Mouse (Mus musculus): ENCODE measurements at regions not wholly inside any gene's neighbourhood (a gene's known extent, or its start where the extent isn't known, plus 50 kb on each side); places are given as distances from the start of the nearest gene placed in this dataset.
A peak's percentile ranks its signal among the peaks of the same experiment; 100 is the strongest.

DNA sequence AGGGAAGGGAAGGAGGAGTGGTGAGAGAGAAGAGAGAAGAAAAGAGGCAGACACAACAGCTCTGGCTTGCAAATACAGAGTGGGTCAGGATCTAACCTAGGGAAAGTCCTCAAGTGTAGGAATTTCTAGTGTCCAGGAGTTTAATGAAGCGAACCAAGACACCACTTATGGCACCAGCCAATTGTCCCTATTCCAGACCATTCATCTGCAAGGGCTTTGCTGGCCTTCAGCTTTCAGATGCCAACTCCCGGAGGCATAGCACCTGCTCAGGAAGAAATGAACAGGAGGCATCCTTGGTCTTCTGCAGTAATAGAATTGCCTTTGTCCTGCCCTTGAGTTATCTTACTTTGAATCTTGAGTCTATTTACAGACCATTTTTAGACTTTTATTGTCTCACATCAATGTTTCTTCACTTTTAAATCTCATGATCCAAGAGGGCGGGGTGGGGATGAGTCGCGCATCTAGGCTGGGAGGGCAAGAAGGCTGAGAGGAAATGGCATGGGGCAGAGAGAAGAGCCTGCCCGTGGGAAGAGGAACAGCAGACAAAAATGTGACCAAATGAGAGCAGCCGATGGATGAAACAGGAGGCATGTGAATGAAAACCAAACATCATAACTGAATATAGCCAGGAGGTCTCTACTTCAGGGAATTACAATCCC lies 190.1 kb upstream of the Hmga2 start:
- no peak for DNase-seq (ENCODE audit: low spot score)

DNA sequence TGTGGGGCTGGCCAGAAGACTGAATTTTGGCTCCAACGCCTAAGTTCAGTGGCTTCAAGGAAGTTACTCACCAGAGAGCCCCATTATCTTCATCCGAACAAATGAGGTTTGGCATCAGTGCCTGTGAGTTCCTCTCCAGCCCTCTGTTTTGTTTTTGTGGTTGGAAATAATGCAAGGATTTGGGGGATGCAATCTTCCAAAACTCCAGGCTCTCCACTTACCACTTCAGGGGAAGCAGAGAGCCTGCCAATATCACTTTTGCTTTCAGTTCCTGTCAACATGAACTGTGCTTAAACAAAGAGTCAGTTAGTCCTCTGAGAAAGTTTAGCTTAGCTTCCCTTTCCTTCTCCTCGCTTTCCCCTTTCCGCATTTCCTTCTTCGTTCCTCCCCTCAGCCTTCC lies 189.4 kb upstream of the Hmga2 start:
- DNase-seq (ENCODE audit: low spot score) = no peak

DNA sequence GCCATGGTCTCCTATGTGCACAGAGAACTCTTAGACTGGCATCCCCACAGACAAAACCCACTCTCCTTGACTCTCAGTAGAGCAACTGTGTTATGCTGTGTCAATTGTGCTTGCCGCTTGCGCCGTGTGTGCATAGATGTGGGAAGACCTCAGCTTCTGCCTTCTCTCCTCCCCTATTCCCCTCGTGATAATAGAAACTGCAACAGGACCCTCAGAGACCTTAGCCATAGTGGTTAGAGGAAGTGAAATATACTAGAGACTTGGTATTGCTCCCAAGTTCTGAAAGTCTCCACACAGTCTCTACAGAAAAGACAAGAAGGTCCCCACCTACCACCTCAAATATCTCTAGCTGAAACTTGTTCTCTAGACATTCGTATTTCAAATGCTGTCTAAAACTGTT lies 188.2 kb upstream of the Hmga2 start:
- DNase-seq (ENCODE audit: low spot score) = no peak

DNA sequence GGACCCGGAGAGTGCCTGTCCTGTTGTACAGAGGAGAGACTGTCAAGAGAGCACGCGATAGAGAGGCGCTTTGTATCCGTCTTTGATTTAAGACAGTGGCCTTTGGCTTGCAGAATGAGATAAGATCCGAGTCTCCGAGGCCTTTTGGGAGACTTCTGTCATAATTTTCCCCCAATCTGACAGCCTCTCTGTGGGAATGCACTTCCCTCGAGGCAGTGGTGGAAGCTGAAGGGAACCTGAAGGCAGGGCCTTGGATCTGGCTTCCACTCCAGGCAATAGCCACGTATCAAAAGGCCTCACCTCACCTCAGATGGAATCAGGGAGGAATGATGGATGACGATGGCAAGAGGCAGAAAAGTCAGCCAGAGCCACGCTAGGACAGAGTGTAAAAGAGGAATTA lies 187.1 kb upstream of the Hmga2 start:
- no peak for DNase-seq (ENCODE audit: low spot score)

DNA sequence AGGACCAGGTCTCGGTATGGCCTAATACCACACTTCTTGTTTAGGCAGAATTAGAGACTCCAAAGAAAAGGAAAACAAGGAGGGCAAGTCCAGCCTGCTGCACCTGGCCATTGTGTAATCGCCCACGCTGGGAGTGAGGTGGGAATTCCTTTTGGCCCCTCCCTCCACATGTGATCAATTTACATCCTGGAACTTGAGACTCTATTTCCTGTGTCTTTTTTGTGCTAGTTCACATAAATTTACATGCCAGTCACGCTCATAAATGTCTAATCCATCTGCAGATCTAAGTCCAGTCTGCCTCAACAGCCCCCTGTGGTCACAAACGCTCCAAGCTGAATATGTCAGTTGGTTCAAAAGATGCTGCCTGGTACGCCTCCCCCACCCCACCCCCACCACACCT lies 184.2 kb upstream of the Hmga2 start:
- no peak for DNase-seq (ENCODE audit: low spot score)

DNA sequence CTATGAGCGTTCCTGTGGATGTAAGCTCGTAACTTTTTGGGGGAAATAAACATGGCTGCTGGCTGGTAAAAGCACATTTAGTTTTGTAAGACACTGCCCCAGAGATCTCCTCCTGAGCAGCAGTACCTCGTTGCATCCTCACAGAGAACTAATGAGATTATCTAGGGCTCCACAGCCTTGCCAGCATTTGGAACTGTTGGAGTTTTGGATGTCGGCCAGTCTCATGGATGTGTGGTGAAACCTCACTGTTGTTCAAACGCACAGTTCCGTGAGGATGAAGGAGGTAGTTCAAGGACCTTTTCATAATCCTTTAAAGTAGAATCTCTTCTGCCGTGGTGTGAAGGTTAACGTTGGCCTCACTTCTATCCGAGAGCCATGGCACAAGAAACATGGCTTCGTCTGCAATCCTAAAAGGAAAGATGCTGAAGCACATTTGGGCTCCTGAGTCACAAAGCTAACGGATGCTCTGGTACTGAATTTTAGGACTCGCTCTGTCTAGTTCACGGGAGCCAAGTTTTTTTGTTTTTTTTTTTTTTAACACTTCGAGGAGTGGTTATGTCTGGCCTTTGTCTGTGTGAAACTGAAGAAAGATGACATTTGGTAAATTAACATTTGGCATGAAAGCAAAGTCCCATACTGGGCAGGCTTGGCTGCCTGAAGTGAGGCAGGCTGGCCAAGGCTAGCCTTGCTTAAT lies 179.1 kb upstream of the Hmga2 start:
- no peak for DNase-seq (ENCODE audit: low spot score)

DNA sequence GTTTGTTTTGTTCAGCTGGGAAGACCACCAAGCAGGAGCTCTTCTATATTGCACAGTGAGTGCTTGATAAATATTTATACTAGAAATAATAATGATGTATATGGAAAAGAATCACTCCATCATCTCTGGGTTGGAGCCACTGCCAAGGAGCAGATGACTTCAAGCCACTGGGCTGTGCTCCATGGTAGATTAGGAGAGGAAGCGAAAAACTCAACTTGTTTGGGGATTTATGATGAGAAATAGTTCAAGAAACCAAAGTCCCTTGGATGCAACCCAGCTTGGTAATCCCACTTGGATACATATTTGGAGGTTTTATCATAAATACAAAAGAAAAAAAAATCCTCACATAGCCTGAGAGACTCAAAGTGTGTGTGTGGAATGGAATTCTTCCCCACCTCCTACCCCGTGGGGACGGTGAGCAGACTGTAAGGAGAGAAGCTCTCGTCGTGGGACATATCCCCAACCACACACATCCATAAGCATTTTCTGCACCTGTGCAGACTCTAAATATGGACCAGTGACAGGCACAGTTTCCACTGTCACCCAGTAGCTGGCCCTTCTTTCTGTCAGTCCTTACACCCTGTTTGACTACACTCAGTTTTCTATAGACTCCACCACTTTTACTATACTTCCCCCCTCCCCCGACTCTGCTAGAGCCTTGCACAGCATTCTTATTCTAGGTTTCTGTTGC lies 176.4 kb upstream of the Hmga2 start:
- DNase-seq (ENCODE audit: low spot score) = peak; percentile 7

DNA sequence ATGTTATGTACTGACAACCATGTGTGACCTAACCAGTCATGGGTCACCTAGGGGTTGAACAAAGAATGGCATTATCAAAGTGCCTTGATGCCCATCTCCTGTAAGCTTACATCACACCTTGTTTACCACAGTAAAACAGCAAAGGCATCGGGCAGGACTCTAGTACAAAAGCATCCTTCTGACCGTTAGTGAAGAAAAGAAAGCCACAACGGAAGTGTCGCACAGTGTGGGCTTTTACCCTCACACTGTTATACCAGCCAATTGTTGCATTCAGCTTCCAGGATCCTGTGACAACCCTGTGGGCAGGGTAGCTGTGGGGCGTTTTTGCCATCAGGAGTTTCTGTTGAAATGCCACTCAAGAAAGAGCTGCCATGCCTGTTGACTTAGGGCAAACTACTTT lies 175.6 kb upstream of the Hmga2 start:
- DNase-seq (ENCODE audit: low spot score) = no peak

DNA sequence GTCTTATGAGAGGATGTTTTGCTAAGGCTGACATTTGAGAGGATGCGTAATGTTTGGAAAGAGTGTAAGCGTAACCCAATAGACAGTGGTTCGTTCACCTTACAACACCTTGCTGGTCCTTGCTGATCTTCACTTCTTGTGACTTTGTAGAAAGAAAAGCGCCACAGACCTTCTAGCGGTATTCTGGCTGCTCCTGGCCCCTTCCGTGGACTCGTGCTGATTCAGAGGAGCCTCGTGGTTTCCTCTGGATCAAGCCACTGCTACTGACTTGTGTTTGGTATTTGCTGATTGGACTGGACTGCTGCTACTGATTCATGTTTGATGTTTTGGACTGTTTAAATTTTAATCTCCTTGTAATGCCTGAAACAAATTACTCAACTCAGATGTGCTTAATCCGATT lies 174.1 kb upstream of the Hmga2 start:
- no peak for DNase-seq (ENCODE audit: low spot score)

DNA sequence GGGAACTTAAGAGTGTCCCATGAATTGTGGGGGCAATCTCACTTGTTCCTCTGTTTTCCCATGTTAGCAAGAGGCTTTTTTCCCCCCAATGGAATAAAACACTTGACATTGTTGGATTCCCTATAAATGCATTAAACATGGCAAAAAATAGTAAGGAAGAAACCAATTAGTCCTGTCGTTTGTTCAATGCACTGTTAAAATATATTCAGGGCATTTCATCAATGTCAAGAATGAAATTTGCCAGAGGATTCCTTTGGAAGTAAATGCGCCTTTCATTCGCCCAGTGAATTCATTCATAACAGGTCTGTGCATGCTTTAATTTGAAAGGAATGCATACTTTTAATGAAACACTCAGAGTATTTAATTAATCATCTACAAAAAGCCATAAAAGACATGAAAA lies 172.5 kb upstream of the Hmga2 start:
- DNase-seq (ENCODE audit: low spot score) = no peak

DNA sequence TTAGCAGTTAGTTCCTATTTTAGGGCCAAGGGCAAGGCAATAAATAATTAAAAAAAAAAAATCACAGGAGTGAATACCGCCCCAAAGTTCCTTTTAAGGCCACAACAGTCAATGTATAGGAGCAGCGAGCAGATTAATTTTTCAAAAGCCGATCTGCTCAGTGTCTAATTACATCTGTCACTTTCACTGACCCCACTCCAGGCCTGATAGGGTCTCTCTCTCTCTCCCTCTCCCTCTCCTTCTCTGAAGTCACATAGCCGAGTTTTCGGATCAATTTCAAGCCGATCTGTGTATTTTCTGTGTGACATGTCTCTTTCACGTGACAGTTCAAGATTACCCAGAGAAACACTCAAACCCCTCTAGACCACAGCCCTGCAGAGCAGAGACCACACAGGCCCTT lies 171.8 kb upstream of the Hmga2 start:
- no peak for DNase-seq (ENCODE audit: low spot score)

DNA sequence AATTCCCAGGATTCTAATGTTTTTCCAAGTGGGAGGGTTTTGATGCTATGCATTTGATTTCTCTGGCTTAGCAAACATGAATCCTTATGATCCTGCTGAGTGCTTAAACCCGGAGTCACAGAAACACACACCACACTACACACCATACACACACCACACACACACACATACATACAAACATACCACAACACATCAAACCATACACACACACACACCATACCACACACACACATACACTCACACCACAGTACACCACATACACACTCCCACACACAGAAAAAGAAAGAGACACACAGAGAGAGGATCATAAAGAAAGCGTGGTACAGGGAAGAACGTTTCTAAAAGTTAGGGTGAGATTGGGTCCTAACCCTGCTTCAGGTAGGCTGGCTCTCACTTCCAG lies 171.1 kb upstream of the Hmga2 start:
- DNase-seq (ENCODE audit: low spot score) = no peak

DNA sequence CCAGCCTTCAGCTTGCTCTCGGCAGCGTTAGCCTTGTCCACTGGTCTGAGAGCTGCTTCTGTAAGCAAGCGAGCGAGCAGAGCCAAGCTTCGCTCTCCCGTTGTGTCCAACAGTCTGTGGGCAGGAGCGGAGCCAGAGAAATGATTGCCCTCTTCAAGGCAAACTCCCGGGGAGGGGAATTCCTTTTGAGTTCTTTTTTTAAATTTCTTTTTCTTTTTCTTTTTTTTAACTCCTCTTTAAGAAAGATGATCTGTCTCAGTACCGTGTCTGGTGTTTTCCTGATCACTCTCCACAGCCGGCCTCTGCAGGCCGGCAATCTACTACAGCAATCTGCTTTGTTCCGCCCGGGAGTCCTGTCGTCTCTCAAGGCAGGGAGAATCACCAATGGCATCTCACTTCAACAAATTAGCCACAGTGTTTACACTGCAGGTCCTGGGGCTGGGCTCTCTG lies 170.6 kb upstream of the Hmga2 start:
- peak; percentile 23 for DNase-seq (ENCODE audit: low spot score)

DNA sequence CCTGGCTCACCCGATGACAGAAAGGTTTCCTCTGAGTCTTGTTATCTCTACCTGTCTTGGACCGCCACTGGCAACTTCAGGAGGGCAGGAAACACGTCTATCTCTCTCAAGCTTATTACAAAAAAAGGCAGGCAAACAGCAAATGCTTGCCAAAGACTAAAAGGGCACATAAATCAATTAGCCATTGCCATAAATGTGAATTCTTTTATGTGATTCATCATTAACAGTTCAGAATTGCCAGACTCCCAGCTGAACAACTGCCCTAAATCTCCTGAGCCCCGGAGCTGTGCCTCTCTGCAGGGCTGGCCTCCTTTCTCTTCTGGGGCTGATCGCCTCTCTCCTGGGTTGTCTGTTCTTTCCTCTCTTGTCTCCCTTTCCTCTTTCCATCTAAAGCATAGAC lies 164.6 kb upstream of the Hmga2 start:
- no peak for DNase-seq (ENCODE audit: low spot score)

DNA sequence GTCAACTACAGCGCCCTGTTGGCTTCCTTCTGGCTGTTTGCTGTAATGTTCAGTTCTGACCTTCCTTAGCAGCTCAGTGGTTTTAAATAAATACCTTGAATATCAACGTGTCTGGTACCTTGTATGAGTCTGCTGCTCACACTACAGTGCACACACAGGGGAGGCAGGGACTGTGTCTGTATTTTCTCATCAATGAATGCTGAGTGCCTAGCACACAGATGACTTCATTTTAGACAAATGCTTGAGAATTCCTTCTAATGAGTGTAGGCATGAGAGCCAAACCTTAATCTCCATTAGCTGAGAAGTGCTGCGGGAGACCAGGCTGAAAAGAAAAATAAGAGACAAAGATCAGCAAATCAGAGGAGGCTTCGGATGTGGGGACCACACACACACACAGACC lies 162.0 kb upstream of the Hmga2 start:
- no peak for DNase-seq (ENCODE audit: low spot score)

DNA sequence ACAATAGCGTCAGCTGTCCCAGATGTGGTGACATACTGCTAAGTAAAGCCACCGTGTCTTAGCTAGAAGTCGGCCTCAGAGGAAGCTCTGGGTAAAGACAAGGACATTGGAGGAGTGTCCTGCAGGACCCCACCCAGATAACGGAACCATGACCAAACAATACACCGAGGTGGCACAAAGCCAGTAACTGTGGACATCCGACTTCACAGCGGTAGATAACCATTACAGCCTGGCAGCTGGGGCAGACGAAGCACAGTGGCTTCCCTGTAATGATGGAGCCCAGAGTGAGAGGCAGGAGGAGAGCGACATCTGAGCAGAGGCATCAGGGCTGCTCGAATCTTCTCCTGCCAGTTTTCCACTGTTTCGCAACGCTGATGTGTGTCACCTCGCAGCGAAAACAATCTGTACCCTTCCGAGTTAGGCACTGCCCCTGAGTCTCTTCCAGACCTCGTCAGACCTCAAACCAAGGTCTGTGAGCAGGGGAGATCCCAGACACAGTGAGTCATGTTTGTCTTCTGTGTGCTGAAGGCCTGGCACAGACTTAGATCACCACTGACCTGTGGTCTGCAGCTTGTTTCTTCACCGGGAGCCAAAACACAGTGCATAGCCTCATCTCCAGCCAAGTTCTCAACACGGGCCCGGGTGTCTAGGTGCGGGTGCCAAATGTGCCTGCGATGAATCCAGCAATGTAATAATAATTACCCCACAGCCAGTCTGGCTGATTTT lies 159.7 kb upstream of the Hmga2 start:
- DNase-seq (ENCODE audit: low spot score) = peak; percentile 27

DNA sequence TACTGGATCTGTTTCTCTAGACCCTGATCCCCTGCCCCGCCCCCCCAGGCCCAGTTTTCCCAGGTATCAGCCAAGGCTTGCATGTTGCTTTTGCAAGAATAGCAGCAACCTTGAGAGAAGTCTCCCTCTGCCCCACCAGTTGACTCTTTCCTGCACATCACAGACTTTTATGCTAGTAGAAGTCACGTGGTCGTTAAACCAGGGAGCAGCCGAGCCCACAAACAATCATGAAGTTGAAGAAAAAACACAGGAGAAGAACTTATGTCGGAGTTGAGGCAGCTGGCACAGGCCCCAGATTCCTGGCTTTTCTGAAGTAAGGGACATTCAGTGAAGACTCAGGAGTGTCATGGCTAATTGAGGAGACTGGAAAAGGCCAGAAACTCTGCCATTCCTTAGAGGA lies 158.9 kb upstream of the Hmga2 start:
- no peak for DNase-seq (ENCODE audit: low spot score)

DNA sequence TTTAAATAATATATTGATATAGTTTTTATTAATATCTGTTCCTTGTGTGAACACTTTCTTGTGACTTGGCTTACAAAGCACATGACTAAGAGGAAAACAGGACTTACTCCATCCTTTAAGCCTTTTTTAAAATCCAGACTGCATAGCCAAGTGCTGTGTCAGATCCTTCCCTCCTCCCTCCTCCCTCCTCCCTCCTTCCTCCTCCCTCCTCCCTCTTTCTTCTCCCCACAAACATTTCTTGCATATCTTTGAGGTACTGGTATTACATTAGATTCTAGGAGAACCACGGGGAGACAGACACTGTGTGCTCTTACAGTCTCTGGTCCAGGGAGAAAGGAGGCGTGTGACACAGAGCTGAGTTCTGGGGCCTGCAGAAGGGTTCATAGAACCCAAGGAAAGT lies 155.8 kb upstream of the Hmga2 start:
- no peak for DNase-seq (ENCODE audit: low spot score)

DNA sequence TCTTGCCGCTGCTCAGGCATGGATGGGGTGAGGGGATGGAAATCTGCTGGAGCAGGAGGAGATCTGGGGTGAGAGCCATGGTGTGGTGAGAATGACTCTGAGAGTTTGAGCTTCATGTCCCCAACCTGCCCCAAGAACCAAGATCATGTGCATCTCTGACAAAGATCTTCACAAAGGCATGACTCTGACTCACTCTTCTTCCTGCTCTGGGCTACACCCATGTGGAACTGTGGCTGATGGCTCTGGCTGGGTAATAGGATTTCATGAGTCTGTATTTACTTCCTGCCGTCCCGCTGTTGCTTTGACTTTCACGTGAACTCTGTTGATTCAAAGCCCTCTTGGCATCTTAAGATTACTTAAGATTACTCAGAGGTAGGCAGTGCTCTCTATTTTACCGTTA lies 151.8 kb upstream of the Hmga2 start:
- no peak for DNase-seq (ENCODE audit: low spot score)

DNA sequence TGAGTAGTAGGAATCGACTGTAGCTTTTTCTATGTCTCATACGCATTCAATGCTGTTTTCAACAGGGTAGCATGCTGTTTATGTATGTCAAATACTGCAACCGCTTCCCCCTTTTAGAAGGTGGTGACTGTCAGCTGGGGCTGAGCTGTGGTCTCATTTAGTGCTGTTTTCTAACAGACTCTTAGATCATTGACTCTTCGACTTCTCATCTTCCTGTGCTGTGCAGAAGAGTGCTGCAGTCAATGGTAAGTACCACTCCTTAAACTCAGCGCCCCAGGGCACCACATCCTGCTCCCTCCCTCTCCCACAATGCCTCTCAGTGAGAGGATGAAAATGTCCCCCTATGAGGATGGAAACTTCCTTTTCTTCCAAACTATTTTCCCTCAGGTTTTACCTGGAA lies 149.2 kb upstream of the Hmga2 start:
- no peak for DNase-seq (ENCODE audit: low spot score)

DNA sequence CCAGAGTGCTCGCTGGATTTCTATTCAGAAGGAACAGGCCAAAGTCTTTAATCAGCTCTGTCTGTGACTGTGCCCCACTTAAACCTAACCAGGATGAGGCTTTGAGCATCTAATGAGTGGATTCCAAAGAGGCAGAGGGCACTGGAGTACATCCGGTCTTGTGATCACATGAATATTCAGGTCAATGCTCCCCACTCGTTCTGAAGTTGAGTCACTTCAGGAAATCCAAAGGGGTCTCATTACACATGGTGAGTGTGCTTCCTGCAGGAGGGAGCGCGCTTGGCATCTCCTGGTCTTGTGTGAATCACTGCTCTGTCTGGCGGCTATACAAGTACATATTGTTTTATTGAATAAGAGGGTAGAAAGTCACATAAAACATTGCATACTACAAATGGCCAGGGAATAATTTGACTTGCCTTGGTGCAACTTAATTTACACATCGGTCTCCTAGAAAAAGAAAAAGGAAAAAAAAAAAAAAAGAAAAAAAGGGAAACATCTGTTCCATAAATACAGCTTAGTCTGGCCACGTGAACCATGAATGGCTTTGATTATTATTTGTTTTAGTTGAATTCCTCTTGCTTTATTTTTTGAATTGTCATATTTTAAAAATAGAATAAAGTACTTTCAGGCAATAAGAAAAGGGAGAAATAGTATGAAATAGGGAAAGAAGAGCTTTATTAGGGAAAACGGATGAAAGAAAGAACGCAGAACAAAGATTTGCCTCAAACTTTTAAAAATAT lies 148.1 kb upstream of the Hmga2 start:
- DNase-seq (ENCODE audit: low spot score) = no peak

DNA sequence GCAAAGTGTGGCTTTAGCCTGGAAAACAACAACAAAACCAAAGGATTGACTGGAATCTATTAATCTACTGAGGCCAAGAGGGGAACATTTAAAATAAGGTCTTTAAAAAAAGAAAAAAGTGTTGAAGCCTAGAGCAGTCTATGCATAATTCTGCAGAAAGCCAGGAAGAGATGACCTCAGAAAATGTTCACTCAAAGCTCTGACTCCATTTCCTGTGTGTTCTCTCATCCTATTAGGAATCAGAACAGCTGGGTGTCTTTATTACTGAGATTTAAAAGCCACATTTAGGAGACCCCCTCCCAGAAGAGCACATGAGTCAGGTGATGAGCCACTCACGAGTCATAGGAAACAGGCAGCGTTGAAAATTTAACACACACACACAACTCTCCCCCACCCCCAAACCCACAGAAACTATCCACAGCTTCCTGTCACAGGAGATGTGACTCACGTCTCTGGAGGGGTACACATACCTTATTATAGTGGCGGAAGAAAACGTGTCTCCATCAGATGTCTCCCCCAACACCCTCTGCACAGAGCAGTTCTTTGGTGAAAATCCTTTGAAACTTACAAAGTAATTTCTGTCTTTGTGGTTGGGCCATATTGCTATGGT lies 140.2 kb upstream of the Hmga2 start:
- DNase-seq (ENCODE audit: low spot score) = no peak
